Mouse (Mus musculus) liver, postnatal 0 days (tissue): Measurements from ENCODE around the gene Atf5.

Source experiments
- CTCF ChIP-seq: sonication (generic); IDR thresholded peaks from 2 replicates; pipeline ENCODE4 v1.5.1; 2016; ENCODE audit warnings: antibody characterized with exemption, low read depth
- EP300 ChIP-seq: IDR thresholded peaks from 2 replicates; pipeline ENCODE4 v1.6.1; 2016; ENCODE audit warnings: antibody characterized with exemption, low read depth, mild to moderate bottlenecking

DNA sequence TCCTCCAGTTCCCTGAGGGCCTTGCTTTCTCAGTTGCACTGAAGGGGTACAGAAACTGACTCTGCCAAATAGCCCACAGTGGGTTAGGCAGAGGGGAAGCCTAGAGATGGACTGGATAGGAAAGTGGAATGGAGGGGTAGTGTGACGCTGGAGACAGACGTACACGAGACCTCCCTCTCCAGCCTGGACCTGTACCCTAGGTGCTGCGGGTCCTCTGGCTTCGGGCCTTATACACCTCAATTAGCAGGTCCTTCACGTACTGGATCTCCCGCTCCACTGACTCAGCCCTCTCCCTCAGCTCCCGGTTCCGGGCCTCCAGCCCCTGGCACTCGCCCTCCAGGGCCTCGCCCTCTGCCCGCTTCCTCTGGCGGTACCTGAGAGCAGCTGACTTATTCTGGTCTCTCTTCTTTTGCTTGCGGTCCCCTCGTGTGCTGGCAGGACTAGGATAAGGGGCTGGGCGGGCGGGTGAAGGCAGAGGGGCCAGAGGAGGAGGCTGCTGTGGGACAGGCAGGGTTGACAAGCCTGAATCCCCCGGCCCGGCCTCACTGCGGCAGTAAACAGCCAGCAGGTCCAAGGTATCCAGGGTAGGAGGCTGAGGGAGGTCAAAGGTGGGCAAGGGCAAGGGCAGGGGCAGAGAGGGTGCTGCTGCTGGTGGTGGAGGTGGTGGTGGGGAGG lies 3.7 kb downstream of the Atf5 start:
- TF ChIP-seq EP300 (no peak), CTCF (no peak)
